Mouse (Mus musculus): ENCODE data around the gene Sap18. TPM values are rescaled to one million over a fixed set of nuclear protein-coding genes. Genes with fewer than 3 reads are reported as not detected.
"Not testable (repeated sequence)": the region's sequence is repeated elsewhere in the genome, so short reads cannot be mapped to it uniquely, and the experiment has no call there.

The Sap18 gene
- polyA plus RNA-seq, 1 experiment, result 7.0 TPM

DNA sequence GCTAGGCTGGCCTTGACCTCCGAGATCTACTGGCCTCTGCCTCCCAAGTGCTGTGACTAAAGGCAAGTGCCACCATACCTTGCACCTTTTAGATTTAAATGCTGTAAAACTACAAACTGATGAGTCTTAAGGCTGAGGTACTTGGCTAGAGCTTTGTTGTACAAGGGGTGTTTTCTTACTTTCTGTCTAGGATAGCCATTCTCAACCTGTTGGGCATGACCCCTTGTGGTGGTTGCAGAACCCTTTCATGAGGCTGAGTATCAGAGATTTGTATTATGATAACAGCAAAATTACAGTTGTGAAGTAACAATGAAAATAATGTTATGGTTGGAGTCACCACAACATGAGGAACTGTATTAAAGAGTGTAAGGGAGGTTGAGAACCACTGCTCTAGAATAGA, 29.3 kb downstream of the Sap18 start:
- no peaks in the 10 kb centered on the region for H3K36me3 ChIP-seq (ENCODE audit: control insufficient read depth, insufficient read depth, low read length)
- WGBS, result 70% methylated on average over 1 of the region's 1 CpGs
- H3K4me1 ChIP-seq (ENCODE audit: control insufficient read depth, insufficient read depth, low read length), result peaks cover 7% of the 10 kb centered on the region; the same call in 1 of the 2 replicates
- H3K27me3 ChIP-seq (replicated peaks; ENCODE audit: control insufficient read depth, insufficient read depth, low read length), result no peaks in the 10 kb centered on the region
- TF ChIP-seq POLR2A (IDR thresholded peaks at IDR 0.05; ENCODE audit: low read depth, low read length) (no peak), CTCF (conservative IDR thresholded peaks at IDR 0.05; ENCODE audit: insufficient read depth, insufficient read length, low read depth, low read length) (no peak)
- no peak overlapping the region for H3K27ac ChIP-seq (ENCODE audit: insufficient read depth, low read depth, low read length)
- H3K4me3 ChIP-seq (ENCODE audit: insufficient read depth, low read depth, low read length), result no peak overlapping the region
- no peak for DNase-seq

DNA sequence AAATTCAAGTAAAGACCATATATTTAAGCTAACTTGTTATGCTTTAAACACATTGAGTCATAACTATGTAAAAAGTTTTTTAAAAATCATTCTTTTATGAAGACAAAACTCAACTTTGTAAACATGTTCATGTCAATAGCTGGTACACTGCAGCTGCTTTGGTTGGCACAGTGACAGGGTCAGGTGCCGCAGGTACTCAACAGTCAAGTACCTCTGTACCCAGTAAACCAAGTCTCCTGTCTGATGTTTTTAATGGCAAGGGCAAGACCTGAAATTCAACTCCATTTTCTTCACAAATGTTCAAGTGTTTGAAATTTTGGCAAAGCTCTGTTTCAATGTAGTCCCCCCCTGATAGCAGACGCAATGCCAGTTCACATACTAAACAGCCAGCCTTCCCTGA, 35.5 kb downstream of the Sap18 start:
- DNase-seq, result no peak
- Histone ChIP-seq H3K36me3 (ENCODE audit: control insufficient read depth, insufficient read depth, low read length) (peaks cover 3% of the 10 kb centered on the region), H3K27ac (ENCODE audit: insufficient read depth, low read depth, low read length) (no peak overlapping the region), H3K4me1 (ENCODE audit: control insufficient read depth, insufficient read depth, low read length) (no peaks in the 10 kb centered on the region), H3K27me3 (replicated peaks; ENCODE audit: control insufficient read depth, insufficient read depth, low read length) (no peaks in the 10 kb centered on the region), H3K4me3 (ENCODE audit: insufficient read depth, low read depth, low read length) (no peak overlapping the region)
- 79% methylated on average over 2 of the region's 2 CpGs for WGBS
- no peak for TF ChIP-seq POLR2A (IDR thresholded peaks at IDR 0.05; ENCODE audit: low read depth, low read length)
- no peak for TF ChIP-seq CTCF (conservative IDR thresholded peaks at IDR 0.05; ENCODE audit: insufficient read depth, insufficient read length, low read depth, low read length)

DNA sequence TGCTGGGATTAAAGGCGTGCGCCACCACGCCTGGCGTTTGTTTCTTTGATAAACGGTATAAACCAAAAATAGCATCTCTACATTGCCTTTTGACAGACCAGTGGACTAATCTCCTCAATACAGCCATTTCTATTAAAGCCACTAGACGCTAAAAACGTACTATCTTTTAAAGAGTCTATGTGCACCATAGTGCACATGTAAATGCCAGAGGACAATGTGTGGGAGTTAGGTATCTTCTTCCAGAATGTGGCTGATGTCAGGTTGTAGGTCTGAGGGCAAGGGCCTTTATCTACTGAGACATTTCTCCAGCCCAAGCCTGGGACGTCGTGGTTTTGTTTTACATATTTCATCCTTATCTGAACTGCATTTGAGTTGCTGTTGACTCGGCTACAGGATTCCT, 37.2 kb downstream of the Sap18 start:
- H3K4me1 ChIP-seq (ENCODE audit: control insufficient read depth, insufficient read depth, low read length), result no peaks in the 10 kb centered on the region
- no peaks in the 10 kb centered on the region for H3K27me3 ChIP-seq (replicated peaks; ENCODE audit: control insufficient read depth, insufficient read depth, low read length)
- no peak for TF ChIP-seq CTCF (conservative IDR thresholded peaks at IDR 0.05; ENCODE audit: insufficient read depth, insufficient read length, low read depth, low read length)
- no peak for TF ChIP-seq POLR2A (IDR thresholded peaks at IDR 0.05; ENCODE audit: low read depth, low read length)
- no peak for DNase-seq
- 84% methylated on average over 10 of the region's 10 CpGs for WGBS
- no peak overlapping the region for H3K4me3 ChIP-seq (ENCODE audit: insufficient read depth, low read depth, low read length)
- peaks cover 3% of the 10 kb centered on the region for H3K36me3 ChIP-seq (ENCODE audit: control insufficient read depth, insufficient read depth, low read length)
- H3K27ac ChIP-seq (ENCODE audit: insufficient read depth, low read depth, low read length), result no peak overlapping the region

DNA sequence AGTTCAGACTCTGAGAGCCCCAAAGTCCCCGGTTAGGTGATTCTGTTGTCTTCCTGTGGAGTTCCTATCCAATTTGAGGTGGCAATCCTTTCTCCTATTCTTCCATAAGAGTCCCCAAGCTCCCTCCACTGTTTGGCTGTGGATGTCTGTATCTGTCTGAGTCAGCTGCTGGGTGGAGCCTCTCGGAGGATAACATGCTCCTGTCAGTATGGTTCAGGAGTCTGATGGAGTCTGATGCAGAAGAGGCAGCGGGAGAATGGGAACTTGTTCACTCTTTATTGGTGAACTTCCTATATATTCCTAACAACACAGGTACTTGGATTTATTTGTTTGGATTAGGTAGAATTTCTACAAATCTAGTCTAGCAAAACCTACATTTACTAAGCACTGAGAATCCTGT, 46.6 kb downstream of the Sap18 start:
- no peak overlapping the region for H3K4me3 ChIP-seq (ENCODE audit: insufficient read depth, low read depth, low read length)
- H3K27ac ChIP-seq (ENCODE audit: insufficient read depth, low read depth, low read length), result no peak overlapping the region
- no peaks in the 10 kb centered on the region for H3K36me3 ChIP-seq (ENCODE audit: control insufficient read depth, insufficient read depth, low read length)
- H3K4me1 ChIP-seq (ENCODE audit: control insufficient read depth, insufficient read depth, low read length), result no peaks in the 10 kb centered on the region
- no peak for TF ChIP-seq POLR2A (IDR thresholded peaks at IDR 0.05; ENCODE audit: low read depth, low read length)
- no peak for TF ChIP-seq CTCF (conservative IDR thresholded peaks at IDR 0.05; ENCODE audit: insufficient read depth, insufficient read length, low read depth, low read length)
- H3K27me3 ChIP-seq (replicated peaks; ENCODE audit: control insufficient read depth, insufficient read depth, low read length), result no peaks in the 10 kb centered on the region
- DNase-seq, result no peak
- 94% methylated on average over 3 of the region's 3 CpGs for WGBS

DNA sequence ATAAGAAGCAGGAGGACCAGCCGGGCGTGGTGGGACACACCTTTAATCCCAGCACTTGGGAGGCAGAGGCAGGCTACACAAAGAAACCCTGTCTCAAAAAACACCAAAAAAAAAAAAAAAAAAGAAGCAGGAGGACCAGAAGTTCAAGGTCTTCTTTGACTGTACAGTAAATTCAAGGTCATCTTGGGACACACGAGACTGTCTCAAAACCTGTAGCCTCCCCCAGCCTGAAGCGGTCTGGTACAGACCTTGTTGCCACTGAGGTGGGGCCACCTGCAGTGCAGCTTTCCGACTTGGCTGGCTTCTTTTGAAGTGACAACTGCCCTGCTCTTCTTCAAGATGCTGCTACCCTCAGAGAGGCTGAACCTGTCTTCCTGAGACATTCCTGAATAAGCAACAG, 50.1 kb downstream of the Sap18 start:
- not testable (repeated sequence) for H3K36me3 ChIP-seq (ENCODE audit: control insufficient read depth, insufficient read depth, low read length); H3K27ac ChIP-seq (ENCODE audit: insufficient read depth, low read depth, low read length); DNase-seq; H3K4me1 ChIP-seq (ENCODE audit: control insufficient read depth, insufficient read depth, low read length); H3K4me3 ChIP-seq (ENCODE audit: insufficient read depth, low read depth, low read length); H3K27me3 ChIP-seq (replicated peaks; ENCODE audit: control insufficient read depth, insufficient read depth, low read length)
- 90% methylated on average over 5 of the region's 5 CpGs for WGBS

DNA sequence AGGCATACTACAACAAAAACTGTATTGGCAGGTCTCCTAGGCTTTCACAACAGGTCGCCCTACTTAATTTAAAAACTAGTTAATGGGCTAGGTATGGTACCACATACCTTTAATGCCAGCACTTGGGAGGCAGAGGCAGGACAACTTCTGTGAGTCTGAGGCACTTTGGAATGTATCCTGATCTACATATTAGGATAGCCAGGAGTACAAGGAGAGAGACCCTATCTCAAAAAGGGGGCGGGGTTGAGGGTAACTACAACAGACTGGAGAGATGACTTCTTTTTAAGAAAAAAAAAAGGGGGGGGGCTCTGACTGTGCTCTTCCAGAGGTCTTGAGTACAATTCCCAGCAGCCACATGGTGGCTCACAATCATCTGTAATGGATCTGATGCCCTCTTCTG, 50.7 kb downstream of the Sap18 start:
- no peak overlapping the region for H3K4me3 ChIP-seq (ENCODE audit: insufficient read depth, low read depth, low read length)
- no peak for DNase-seq
- no peaks in the 10 kb centered on the region for H3K27me3 ChIP-seq (replicated peaks; ENCODE audit: control insufficient read depth, insufficient read depth, low read length)
- H3K27ac ChIP-seq (ENCODE audit: insufficient read depth, low read depth, low read length), result no peak overlapping the region
- 92% methylated on average over 2 of the region's 2 CpGs for WGBS
- H3K36me3 ChIP-seq (ENCODE audit: control insufficient read depth, insufficient read depth, low read length), result no peaks in the 10 kb centered on the region
- no peaks in the 10 kb centered on the region for H3K4me1 ChIP-seq (ENCODE audit: control insufficient read depth, insufficient read depth, low read length)
- no peak for TF ChIP-seq CTCF (conservative IDR thresholded peaks at IDR 0.05; ENCODE audit: insufficient read depth, insufficient read length, low read depth, low read length)
- TF ChIP-seq POLR2A (IDR thresholded peaks at IDR 0.05; ENCODE audit: low read depth, low read length), result no peak

DNA sequence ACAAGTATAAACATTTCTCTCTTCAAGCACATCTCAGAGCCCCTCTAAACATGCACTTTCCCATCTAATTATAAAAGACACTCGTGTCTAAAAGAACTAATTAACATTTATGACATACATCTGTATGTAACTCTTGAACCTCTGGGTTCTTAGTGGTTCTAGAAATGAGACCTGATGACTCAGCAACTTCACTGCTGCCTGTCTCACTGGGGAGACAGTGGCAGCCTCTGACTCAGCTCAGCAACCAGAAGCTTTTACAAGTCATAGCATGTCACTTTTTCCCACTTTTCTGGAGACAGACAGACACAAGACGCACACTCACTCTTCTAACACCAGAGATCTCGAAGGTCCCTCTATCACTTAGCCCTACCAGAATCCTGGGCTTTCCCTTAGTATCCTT, 52.4 kb downstream of the Sap18 start:
- TF ChIP-seq POLR2A (IDR thresholded peaks at IDR 0.05; ENCODE audit: low read depth, low read length) (no peak), CTCF (conservative IDR thresholded peaks at IDR 0.05; ENCODE audit: insufficient read depth, insufficient read length, low read depth, low read length) (no peak)
- DNase-seq, result no peak
- H3K27me3 ChIP-seq (replicated peaks; ENCODE audit: control insufficient read depth, insufficient read depth, low read length), result no peaks in the 10 kb centered on the region
- 82% methylated on average over 3 of the region's 3 CpGs for WGBS
- no peak overlapping the region for H3K4me3 ChIP-seq (ENCODE audit: insufficient read depth, low read depth, low read length)
- no peaks in the 10 kb centered on the region for H3K36me3 ChIP-seq (ENCODE audit: control insufficient read depth, insufficient read depth, low read length)
- H3K27ac ChIP-seq (ENCODE audit: insufficient read depth, low read depth, low read length), result no peak overlapping the region
- no peaks in the 10 kb centered on the region for H3K4me1 ChIP-seq (ENCODE audit: control insufficient read depth, insufficient read depth, low read length)

DNA sequence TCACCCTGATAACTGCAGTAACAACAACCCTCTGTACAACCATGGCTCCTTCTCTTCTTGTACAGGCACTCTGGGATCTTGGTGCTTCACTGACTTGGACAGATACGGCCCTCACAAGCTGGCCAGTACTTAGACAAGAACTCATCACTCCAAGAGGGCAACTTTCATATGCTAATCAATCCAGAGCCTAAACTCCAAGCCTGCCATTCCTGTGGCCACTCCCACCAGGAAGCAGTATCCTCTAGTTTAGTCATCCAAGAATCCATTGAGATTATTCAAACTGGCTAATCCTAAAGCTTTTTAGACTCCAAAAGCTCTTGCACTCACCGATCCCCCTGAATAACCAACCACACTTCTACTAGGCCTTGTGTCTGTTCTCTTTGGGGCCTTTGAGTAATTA, 55.0 kb downstream of the Sap18 start:
- Histone ChIP-seq H3K4me1 (ENCODE audit: control insufficient read depth, insufficient read depth, low read length) (no peaks in the 10 kb centered on the region), H3K4me3 (ENCODE audit: insufficient read depth, low read depth, low read length) (no peak overlapping the region), H3K27ac (ENCODE audit: insufficient read depth, low read depth, low read length) (no peak overlapping the region), H3K27me3 (replicated peaks; ENCODE audit: control insufficient read depth, insufficient read depth, low read length) (no peaks in the 10 kb centered on the region), H3K36me3 (ENCODE audit: control insufficient read depth, insufficient read depth, low read length) (no peaks in the 10 kb centered on the region)
- 87% methylated on average over 2 of the region's 2 CpGs for WGBS
- DNase-seq, result no peak
- TF ChIP-seq CTCF (conservative IDR thresholded peaks at IDR 0.05; ENCODE audit: insufficient read depth, insufficient read length, low read depth, low read length) (no peak), POLR2A (IDR thresholded peaks at IDR 0.05; ENCODE audit: low read depth, low read length) (no peak)

DNA sequence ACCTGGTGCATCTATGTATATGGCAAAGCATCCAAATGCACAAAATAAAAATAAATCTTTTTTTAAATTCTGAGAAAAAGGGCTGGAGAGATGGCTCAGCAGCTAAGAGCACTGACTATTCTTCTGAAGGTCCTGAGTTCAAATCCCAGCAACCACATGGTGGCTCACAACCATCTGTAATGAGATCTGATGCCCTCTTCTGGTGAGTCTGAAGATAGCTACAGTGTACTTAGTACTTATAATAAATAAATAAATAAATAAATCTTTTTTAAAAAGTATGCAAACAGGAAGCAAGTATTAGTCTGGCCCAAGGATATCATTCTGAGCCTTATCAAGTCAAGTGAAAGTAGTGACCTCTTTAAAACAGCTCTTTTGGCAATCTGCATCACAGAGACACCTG, 58.1 kb downstream of the Sap18 start:
- not testable (repeated sequence) for DNase-seq; H3K4me3 ChIP-seq (ENCODE audit: insufficient read depth, low read depth, low read length)

More for the DNA sequence above, 58.1 kb downstream of the Sap18 start:
- H3K27ac ChIP-seq (ENCODE audit: insufficient read depth, low read depth, low read length); H3K36me3 ChIP-seq (ENCODE audit: control insufficient read depth, insufficient read depth, low read length); H3K4me1 ChIP-seq (ENCODE audit: control insufficient read depth, insufficient read depth, low read length); H3K27me3 ChIP-seq (replicated peaks; ENCODE audit: control insufficient read depth, insufficient read depth, low read length): not testable (repeated sequence)

All from kidney, adult 2 months (tissue).